Mouse (Mus musculus) lung, postnatal 14 days (tissue): ENCODE measurements around the gene Lztfl1.
"Not testable (repeated sequence)": the region's sequence is repeated elsewhere in the genome, so short reads cannot be mapped to it uniquely, and the experiment has no call there.

ENCODE experiments used
- DNase-seq: peaks from one replicate; pipeline ENCODE4 v3.0.0; 2021

Lztfl1 gene

GRCm38 (mm10) chr9:123717186-123718008, at the start of gene Lztfl1:
Gene Lztfl1, minus strand, starts transcription at chr9:123717697.
- peak; percentile 98 for DNase-seq

- no peak for DNase-seq
Measured at GRCm38 (mm10) chr9:123766996-123767395, 49.5 kb upstream of the Lztfl1 start.

DNA sequence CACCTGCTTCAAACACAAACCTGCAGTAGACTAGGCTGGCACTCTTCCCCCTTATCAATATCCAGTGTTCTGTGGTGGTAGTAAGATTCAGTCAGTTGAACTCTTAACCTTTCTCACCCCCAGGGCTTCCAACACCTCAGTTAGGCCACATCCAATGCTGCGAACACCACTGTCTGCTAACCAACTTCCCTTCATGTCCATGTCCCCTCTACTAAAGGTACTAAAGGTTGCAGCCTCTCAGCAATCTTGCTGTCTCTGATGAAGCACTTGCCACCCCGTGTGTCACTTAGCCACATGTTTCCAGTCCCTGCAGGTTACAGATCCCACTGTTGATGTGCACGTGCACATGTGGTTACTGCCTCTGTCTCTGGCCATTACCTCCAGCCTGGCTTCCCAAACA, 46.3 kb upstream of the Lztfl1 start:
- DNase-seq, result no peak

- DNase-seq, result no peak
Measured at GRCm38 (mm10) chr9:123762886-123763285, 45.4 kb upstream of the Lztfl1 start.

- DNase-seq, result no peak
Measured at GRCm38 (mm10) chr9:123760806-123761205, 43.3 kb upstream of the Lztfl1 start.

DNA sequence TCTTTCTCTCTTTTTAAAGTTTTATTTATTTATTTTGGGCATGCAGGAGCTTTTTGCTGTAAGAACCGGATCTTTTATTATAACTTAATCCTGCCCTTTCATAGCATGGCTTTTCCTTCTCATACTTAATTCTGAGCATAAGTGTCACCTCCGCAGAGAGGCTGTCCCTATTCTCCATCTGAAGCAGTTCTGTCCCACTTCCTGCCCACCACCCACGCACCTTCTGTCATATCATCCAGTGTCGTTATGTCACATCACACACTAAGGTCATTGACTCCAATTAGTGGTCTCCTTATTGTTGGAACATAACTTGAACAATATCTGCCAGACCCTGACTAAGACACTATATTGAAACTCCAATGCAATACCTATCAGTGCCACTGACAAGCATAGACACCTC, 41.1 kb upstream of the Lztfl1 start:
- DNase-seq, result no peak

- no peak for DNase-seq
Measured at GRCm38 (mm10) chr9:123758156-123758555, 40.7 kb upstream of the Lztfl1 start.

GRCm38 (mm10) chr9:123757326-123757725, 39.8 kb upstream of the Lztfl1 start:
- no peak for DNase-seq

- DNase-seq, result no peak
Measured at GRCm38 (mm10) chr9:123756752-123757151, 39.3 kb upstream of the Lztfl1 start.

- DNase-seq, result no peak
Measured at GRCm38 (mm10) chr9:123754333-123754732, 36.8 kb upstream of the Lztfl1 start.

DNA sequence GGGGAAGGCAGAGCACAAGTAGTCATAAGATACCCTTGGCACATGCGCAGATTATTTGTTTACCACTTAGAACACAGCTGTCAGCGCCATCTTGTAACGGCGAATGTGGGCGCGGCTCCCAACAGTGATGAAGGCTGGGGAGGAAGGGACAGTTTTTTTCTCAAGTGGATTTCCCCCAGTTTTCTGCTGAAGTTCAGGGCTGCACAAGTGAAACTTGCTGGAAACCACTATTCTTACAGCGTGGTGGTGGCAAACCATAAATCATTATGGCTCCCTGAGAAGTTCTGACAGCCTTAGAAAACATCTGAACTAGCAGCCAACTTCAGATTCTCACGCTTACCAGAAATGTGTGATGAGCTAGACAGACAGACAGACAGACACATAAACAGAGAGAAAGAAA, 32.2 kb upstream of the Lztfl1 start:
- not testable (repeated sequence) for DNase-seq

DNA sequence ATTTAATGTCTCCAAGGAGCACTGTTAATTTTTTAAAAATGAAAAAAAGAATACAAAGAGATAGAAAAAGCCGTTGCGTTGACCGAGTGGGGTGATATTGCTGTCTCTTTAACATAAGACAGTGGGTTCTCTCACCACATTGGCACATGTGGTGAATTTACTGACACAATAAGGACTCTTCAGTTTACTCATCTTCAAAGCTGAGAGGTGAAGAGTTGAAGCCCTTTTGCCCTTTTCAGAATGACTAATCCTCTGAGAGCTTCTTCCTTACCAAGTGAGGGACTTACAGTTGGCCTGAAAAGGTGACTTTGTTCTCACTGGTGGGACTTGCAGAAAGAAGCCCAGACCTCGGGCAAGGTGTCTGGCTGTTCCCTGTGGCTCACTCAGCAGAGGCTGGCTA, 23.3 kb upstream of the Lztfl1 start:
- DNase-seq, result no peak

GRCm38 (mm10) chr9:123734133-123734532, 16.6 kb upstream of the Lztfl1 start:
- DNase-seq, result no peak

GRCm38 (mm10) chr9:123731271-123731670, 13.8 kb upstream of the Lztfl1 start:
- DNase-seq, result no peak

DNA sequence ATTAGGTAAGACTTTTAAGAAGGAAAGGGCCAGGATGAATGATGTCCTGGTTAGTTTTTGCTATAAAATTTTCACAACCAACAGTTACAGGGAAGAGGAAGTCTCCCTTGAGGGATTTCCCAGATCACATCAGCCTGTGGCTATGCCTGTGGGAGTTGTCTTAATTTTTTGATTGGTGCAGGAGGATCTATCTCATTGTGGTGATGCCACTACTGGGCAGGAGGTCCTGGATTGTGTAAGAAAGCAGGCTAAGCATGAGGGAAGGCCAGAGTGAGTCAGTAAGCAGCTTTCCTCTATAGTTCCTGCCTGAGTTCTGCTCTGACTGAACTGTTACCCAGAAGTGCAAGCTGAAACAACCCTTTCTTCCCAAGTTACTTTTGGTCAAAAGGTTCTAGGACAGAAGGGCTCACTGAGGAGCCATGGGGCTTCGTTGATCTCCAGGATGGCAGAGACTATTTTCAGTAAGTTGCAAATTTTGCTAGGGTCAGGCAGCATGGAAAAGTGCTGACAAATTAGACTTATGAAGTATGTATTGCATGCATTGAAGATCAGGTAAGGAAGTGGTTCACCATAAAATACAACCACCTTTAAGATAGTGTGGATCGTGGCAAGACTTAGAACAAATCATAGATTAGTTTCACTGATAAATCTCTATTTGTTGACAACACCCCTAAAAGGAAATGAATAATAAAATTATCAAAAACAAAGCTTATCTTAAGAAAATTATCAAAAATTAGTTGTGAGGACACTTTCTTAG, 5.4 kb upstream of the Lztfl1 start:
- no peak for DNase-seq

GRCm38 (mm10) chr9:123716301-123716700, 1.2 kb downstream of the Lztfl1 start:
- DNase-seq, result no peak

- no peak for DNase-seq
Measured at GRCm38 (mm10) chr9:123713111-123713510, 4.4 kb downstream of the Lztfl1 start.

GRCm38 (mm10) chr9:123709226-123709625, 8.3 kb downstream of the Lztfl1 start:
- DNase-seq, result no peak

DNA sequence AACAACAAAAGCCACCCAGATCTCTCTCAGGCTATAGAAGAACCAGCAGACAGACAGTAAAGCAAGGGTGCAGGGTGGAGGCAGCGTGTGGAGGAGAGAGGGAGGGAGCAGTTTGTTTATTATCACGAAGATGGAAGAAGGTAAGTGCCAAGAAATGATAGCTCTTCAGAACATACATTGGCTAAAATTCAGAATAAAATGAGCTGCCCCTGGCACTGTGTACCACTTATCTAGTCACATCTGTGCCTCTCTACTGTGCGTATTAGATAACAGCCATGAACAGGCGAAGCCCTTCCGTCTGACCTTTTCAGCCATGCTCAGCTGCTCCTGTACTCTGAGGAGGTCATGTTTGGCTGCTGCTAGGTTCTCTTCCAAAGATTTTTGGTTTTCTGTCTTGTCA, 15.7 kb downstream of the Lztfl1 start:
- no peak for DNase-seq

DNA sequence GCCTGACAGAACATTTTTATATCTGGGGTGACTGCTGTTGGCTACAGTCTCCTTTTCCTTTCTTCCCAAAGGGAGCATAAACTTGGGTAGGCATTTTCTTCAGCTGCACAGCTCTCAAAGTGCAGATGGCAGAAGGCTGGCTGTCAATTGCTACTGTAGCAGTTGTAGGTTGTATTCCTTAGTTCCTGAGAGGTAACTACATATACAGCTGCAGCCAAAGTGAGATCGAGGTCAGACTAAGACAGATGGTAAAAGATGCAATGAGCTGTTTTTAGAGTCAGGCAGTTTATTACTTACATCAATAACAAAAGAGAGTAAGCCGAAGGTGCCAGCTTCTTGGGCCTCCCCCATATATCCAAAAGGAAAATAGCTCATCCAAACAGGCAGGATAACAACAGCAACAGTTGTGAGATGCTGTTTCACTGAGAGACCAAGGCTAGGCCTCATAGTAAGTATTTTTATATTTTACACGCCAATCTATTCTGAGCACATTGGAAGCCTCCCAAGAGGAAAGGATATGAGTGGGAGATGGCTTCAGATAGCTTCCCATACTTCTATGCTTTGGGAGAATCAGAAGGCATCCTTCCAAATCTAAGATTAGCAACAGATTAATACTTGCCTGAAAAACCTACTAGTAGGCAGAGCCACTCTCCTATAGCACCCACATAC, 21.7 kb downstream of the Lztfl1 start:
- no peak for DNase-seq

- no peak for DNase-seq
Measured at GRCm38 (mm10) chr9:123688227-123688626, 29.3 kb downstream of the Lztfl1 start.

DNA sequence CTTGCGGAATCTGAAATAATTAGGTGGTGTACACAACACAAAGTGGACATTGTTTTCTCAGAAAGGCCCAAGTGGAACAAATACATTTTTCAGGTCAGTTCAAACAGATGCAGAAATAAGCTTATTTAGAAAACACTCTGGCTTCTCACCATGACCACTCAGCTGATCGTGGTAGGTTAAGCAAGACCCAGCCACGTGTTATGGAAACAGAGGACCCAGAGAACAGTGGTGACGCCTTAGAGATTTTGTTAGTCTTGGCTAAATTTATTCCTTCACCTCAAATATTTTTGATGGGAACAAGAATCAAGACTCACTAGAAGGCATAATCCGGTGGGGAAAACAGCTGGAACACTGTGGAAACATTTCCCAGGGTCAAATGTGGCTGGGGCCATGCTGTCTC, 31.3 kb downstream of the Lztfl1 start:
- no peak for DNase-seq

DNA sequence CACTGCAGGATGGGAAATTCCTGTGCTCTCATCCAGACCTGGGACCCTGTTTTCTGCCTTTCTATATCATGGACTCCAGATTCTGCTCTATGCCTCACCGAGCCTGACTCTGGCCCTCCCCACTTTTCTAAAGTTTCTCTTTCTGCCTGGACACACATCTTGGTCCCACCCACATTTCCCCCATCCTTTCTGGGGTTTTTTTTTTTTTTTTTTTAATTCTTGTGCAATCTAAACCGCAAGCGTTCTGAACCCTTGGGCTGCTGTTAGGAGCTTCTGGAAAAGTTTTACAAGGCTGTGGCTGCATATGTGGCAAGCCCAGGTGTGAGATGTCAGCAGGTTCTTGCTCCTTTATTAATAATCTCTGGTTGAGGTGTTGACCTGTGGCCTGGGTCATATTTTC, 33.8 kb downstream of the Lztfl1 start:
- no peak for DNase-seq

DNA sequence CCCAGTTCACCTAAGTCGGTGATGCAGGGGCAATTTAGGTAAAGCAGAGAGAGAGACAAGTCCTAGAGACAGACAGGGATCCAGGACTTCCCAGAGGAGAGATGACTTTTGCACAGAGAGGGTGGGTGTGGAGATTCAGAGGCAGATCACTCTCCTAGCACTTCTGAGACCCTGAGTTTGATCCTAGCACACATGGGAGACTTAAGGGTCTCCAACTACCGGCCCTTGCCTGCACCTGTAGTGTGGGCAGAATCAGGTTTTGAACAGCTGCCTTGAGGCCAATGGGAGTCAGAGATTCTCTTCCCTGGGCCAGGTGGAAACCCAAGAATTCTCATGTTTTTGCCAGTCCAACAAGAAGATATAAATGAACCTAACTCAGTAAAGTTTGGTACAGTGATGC, 38.3 kb downstream of the Lztfl1 start:
- no peak for DNase-seq
